Mouse (Mus musculus) MEL (cell line): Measurements from ENCODE around the gene Rtn4rl1. TPM values are rescaled to one million over a fixed set of nuclear protein-coding genes. Genes with fewer than 3 reads are reported as not detected.

ENCODE experiments used
- DNase-seq: peaks from one replicate; pipeline ENCODE4 v3.0.0; 2011; ENCODE audit warnings: low read depth, low spot score
- H3K27ac ChIP-seq: 2 replicates; pipeline ENCODE4 v1.5.1; 2012; ENCODE audit warnings: low read depth, mild to moderate bottlenecking, control low read depth, low read length, moderate library complexity; ENCODE audit not compliant: control insufficient read depth
- H3K27me3 ChIP-seq, 2 experiments: fragments of 150-350 bp in 1 of 2; sonication (generic) in 1 of 2; 2 replicates each; pipeline ENCODE4 v1.6.1; 2012; ENCODE audit warnings: low read length in 2 of 2, mild to moderate bottlenecking in 2 of 2, improper control_type of control experiment in 1 of 2, moderate library complexity in 1 of 2; ENCODE audit not compliant: insufficient read depth in 2 of 2, control insufficient read depth in 1 of 2
- H3K36me3 ChIP-seq, 2 experiments: 2 replicates each; pipeline ENCODE4 v1.6.1; 2012 to 2014; ENCODE audit warnings: low read length in 2 of 2, improper control_type of control experiment in 1 of 2, inconsistent platforms in 1 of 2, mild to moderate bottlenecking in 1 of 2; ENCODE audit not compliant: insufficient read depth in 2 of 2, control insufficient read depth in 1 of 2
- H3K4me1 ChIP-seq, 2 experiments: fragments of 150-350 bp in 1 of 2; sonication (generic) in 1 of 2; 2 replicates each; pipeline ENCODE4 v1.6.1; 2012; ENCODE audit warnings: low read length in 2 of 2, improper control_type of control experiment in 1 of 2, mild to moderate bottlenecking in 1 of 2; ENCODE audit not compliant: insufficient read depth in 2 of 2, control insufficient read depth in 1 of 2
- H3K4me3 ChIP-seq, 2 experiments: fragments of 150-350 bp in 1 of 2; sonication (generic) in 1 of 2; 2 replicates each; pipeline ENCODE4 v1.5.1; 2012; ENCODE audit warnings: low read depth in 2 of 2, low read length in 2 of 2, mild to moderate bottlenecking in 2 of 2, moderate library complexity in 2 of 2, control low read depth in 1 of 2, improper control_type of control experiment in 1 of 2; ENCODE audit not compliant: control insufficient read depth in 1 of 2, insufficient read depth in 1 of 2
- H3K79me2 ChIP-seq: 2 replicates; pipeline ENCODE4 v1.6.1; 2012; ENCODE audit warnings: mild to moderate bottlenecking, low read length, moderate library complexity; ENCODE audit not compliant: control insufficient read depth, poor library complexity, insufficient read depth
- H3K9ac ChIP-seq: 2 replicates; pipeline ENCODE4 v1.6.1; 2012; ENCODE audit warnings: low read depth, mild to moderate bottlenecking, control low read depth, low read length, moderate library complexity; ENCODE audit not compliant: control insufficient read depth, poor library complexity, severe bottlenecking
- H3K9me3 ChIP-seq: fragments of 150-350 bp; sonication (generic); replicated peaks from 2 replicates; pipeline ENCODE4 v1.6.1; 2012; ENCODE audit warnings: mild to moderate bottlenecking, low read length, improper control_type of control experiment, moderate library complexity; ENCODE audit not compliant: insufficient read depth
- BHLHE40 ChIP-seq: IDR thresholded peaks from 2 replicates; pipeline ENCODE4 v1.6.1; 2012; ENCODE audit warnings: low read depth, mild to moderate bottlenecking, inconsistent platforms, low read length, improper control_type of control experiment, borderline replicate concordance
- CHD1 ChIP-seq: IDR thresholded peaks from 2 replicates; pipeline ENCODE4 v1.6.1; 2012; ENCODE audit warnings: low read depth, mild to moderate bottlenecking, inconsistent platforms, low read length, improper control_type of control experiment
- E2F4 ChIP-seq: IDR thresholded peaks from 2 replicates; pipeline ENCODE4 v1.6.1; 2011; ENCODE audit warnings: low read depth, low read length, improper control_type of control experiment, borderline replicate concordance
- ELF1 ChIP-seq: IDR thresholded peaks from 2 replicates; pipeline ENCODE4 v1.6.1; 2014; ENCODE audit warnings: low read depth, mild to moderate bottlenecking, inconsistent platforms, low read length, improper control_type of control experiment, moderate library complexity
- EP300 ChIP-seq, 2 experiments: IDR thresholded peaks; 2 replicates each; pipeline ENCODE4 v1.6.1; 2011; ENCODE audit warnings: improper control_type of control experiment in 2 of 2, low read length in 2 of 2, low read depth in 1 of 2, mild to moderate bottlenecking in 1 of 2
- GABPA ChIP-seq: IDR thresholded peaks from 2 replicates; pipeline ENCODE4 v1.6.1; 2012; ENCODE audit warnings: low read depth, mild to moderate bottlenecking, inconsistent platforms, low read length, improper control_type of control experiment, moderate library complexity
- GATA1 ChIP-seq: IDR thresholded peaks from 2 replicates; pipeline ENCODE4 v1.6.1; 2011; ENCODE audit warnings: low read depth, low read length, improper control_type of control experiment
- HCFC1 ChIP-seq: IDR thresholded peaks from 2 replicates; pipeline ENCODE4 v1.6.1; 2012; ENCODE audit warnings: low read depth, mild to moderate bottlenecking, inconsistent platforms, low read length, improper control_type of control experiment, moderate library complexity
- JUND ChIP-seq: IDR thresholded peaks from 2 replicates; pipeline ENCODE4 v1.6.1; 2011; ENCODE audit warnings: low read depth, mild to moderate bottlenecking, improper control_type of control experiment, low read length
- KAT2A ChIP-seq: conservative IDR thresholded peaks from 2 replicates; pipeline ENCODE4 v1.6.1; 2012; ENCODE audit warnings: low read depth, low read length, improper control_type of control experiment, inconsistent platforms
- MAFK ChIP-seq: IDR thresholded peaks from 2 replicates; pipeline ENCODE4 v1.6.1; 2011; ENCODE audit warnings: low read depth, mild to moderate bottlenecking, low read length, improper control_type of control experiment, borderline replicate concordance
- MAX ChIP-seq: IDR thresholded peaks from 2 replicates; pipeline ENCODE4 v1.6.1; 2011; ENCODE audit warnings: low read length, improper control_type of control experiment
- MAZ ChIP-seq: IDR thresholded peaks from 2 replicates; pipeline ENCODE4 v1.6.1; 2012; ENCODE audit warnings: low read depth, mild to moderate bottlenecking, inconsistent platforms, low read length, improper control_type of control experiment
- MEF2A ChIP-seq: IDR thresholded peaks from 2 replicates; pipeline ENCODE4 v1.6.1; 2014; ENCODE audit warnings: low read depth, mild to moderate bottlenecking, inconsistent platforms, low read length, improper control_type of control experiment; ENCODE audit not compliant: poor library complexity, insufficient replicate concordance, severe bottlenecking; ENCODE audit errors: extremely low read depth
- MXI1 ChIP-seq: IDR thresholded peaks from 2 replicates; pipeline ENCODE4 v1.6.1; 2011; ENCODE audit warnings: mild to moderate bottlenecking, low read depth, low read length, improper control_type of control experiment
- NRF1 ChIP-seq: IDR thresholded peaks from 2 replicates; pipeline ENCODE4 v1.6.1; 2014; ENCODE audit warnings: low read depth, mild to moderate bottlenecking, inconsistent platforms, low read length, improper control_type of control experiment, moderate library complexity; ENCODE audit not compliant: poor library complexity, insufficient read depth, severe bottlenecking
- POLR2A ChIP-seq, 2 experiments: IDR thresholded peaks; 2 replicates each; pipeline ENCODE4 v1.6.1; 2011 to 2012; ENCODE audit warnings: low read length in 2 of 2, mild to moderate bottlenecking in 2 of 2, control low read depth in 1 of 2, improper control_type of control experiment in 1 of 2, low read depth in 1 of 2, moderate library complexity in 1 of 2; ENCODE audit not compliant: control insufficient read depth in 1 of 2, insufficient read depth in 1 of 2, poor library complexity in 1 of 2
- POLR2AphosphoS2 ChIP-seq: IDR thresholded peaks from 2 replicates; pipeline ENCODE4 v1.6.1; 2011; ENCODE audit warnings: low read length, improper control_type of control experiment
- POLR2AphosphoS5 ChIP-seq: IDR thresholded peaks from 2 replicates; pipeline ENCODE4 v1.6.1; 2012; ENCODE audit warnings: low read depth, borderline replicate concordance, mild to moderate bottlenecking, inconsistent platforms, low read length, moderate library complexity, mixed read lengths
- RAD21 ChIP-seq: IDR thresholded peaks from 2 replicates; pipeline ENCODE4 v1.6.1; 2011; ENCODE audit warnings: mild to moderate bottlenecking, low read depth, low read length, improper control_type of control experiment
- SIN3A ChIP-seq: IDR thresholded peaks from 2 replicates; pipeline ENCODE4 v1.6.1; 2012; ENCODE audit warnings: low read length, improper control_type of control experiment, inconsistent platforms
- SMC3 ChIP-seq: IDR thresholded peaks from 2 replicates; pipeline ENCODE4 v1.6.1; 2011; ENCODE audit warnings: low read depth, low read length, improper control_type of control experiment
- TCF12 ChIP-seq: IDR thresholded peaks from 2 replicates; pipeline ENCODE4 v1.6.1; 2014; ENCODE audit warnings: low read depth, mild to moderate bottlenecking, inconsistent platforms, low read length, improper control_type of control experiment, moderate library complexity
- USF2 ChIP-seq, 2 experiments: IDR thresholded peaks; 2 replicates each; pipeline ENCODE4 v1.6.1; 2011 to 2012; ENCODE audit warnings: improper control_type of control experiment in 2 of 2, low read length in 2 of 2, borderline replicate concordance in 1 of 2, inconsistent platforms in 1 of 2, low read depth in 1 of 2, mild to moderate bottlenecking in 1 of 2; ENCODE audit not compliant: insufficient read depth in 1 of 2
- ZC3H11A ChIP-seq: IDR thresholded peaks from 2 replicates; pipeline ENCODE4 v1.6.1; 2012; ENCODE audit warnings: low read depth, mild to moderate bottlenecking, inconsistent platforms, low read length, improper control_type of control experiment
- ZKSCAN1 ChIP-seq: IDR thresholded peaks from 2 replicates; pipeline ENCODE4 v1.6.1; 2012; ENCODE audit warnings: low read depth, mild to moderate bottlenecking, inconsistent platforms, low read length, improper control_type of control experiment, moderate library complexity
- ZMIZ1 ChIP-seq: IDR thresholded peaks from 2 replicates; pipeline ENCODE4 v1.6.1; 2012; ENCODE audit warnings: low read depth, mild to moderate bottlenecking, inconsistent platforms, low read length, improper control_type of control experiment, moderate library complexity
- ZNF384 ChIP-seq: IDR thresholded peaks from 2 replicates; pipeline ENCODE4 v1.6.1; 2012; ENCODE audit warnings: low read depth, mild to moderate bottlenecking, inconsistent platforms, low read length, improper control_type of control experiment
- polyA plus RNA-seq, 2 experiments: library from polyadenylated mRNA; stranded (reverse) in 1 of 2; unstranded in 1 of 2; fragments of >175 nt in 1 of 2; fragments of >200 nt in 1 of 2; gene quantifications; 2 replicates each; pipeline versions ENCODE4 v1.2.1 to v1.2.4; 2012; ENCODE audit warnings: low replicate concordance in 2 of 2, low read depth in 1 of 2; ENCODE audit not compliant: insufficient read length in 2 of 2, insufficient read depth in 1 of 2, missing spikeins in 1 of 2
- total RNA-seq: library from RNA; depleted of rRNA; stranded (reverse); fragments of 300-350 nt; gene quantifications from 2 replicates; pipeline ENCODE4 v1.2.3, GENCODE M21; 2012

Rtn4rl1 gene
- total and polyA plus RNA-seq, 3 experiments, result 0.35 to 2.6 TPM; not detected in 1

DNA sequence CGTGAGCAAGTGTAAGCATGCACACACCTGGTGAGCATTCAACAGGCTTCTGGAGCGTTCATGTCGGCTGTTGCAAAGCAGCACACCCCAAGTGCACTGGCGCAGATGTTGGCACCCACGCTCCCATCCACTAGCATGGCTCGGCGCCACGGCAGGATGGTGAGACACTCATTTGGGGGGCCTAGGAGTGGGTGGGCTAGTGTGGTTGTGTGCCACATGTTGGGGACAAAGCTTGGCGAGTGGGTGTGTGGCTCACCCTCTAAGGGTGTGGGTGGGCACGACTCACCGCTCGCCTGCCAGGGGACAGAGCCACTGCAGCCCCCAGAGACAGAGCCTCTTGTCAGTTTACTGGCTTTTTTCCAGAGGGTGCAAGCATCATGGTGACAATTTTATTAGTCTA, 7.4 kb downstream of the Rtn4rl1 start:
- peaks cover 2 to 5% of the 10 kb centered on the region in 2 experiments; a peak in 3 of 4 replicates for H3K4me1 ChIP-seq
- no peaks in the 10 kb centered on the region for H3K36me3 ChIP-seq
- no peaks in the 10 kb centered on the region for H3K79me2 ChIP-seq
- H3K9ac ChIP-seq, result no peak overlapping the region
- no peaks in the 10 kb centered on the region for H3K27me3 ChIP-seq
- DNase-seq, result no peak
- TF ChIP-seq NRF1 (no peak), MAZ (no peak), RAD21 (no peak), ZC3H11A (no peak), JUND (no peak), ZKSCAN1 (no peak), ELF1 (no peak), POLR2A (IDR thresholded peaks at IDR 0.05; ENCODE audit: control insufficient read depth in 1 of 2, insufficient read depth in 1 of 2, low read depth in 1 of 2, low read length in 2 of 2, poor library complexity in 1 of 2) (no peak), POLR2AphosphoS2 (no peak), ZMIZ1 (no peak), MEF2A (no peak), MAFK (no peak), EP300 (IDR thresholded peaks at IDR 0.05; ENCODE audit: low read depth in 1 of 2, low read length in 2 of 2) (no peak), E2F4 (no peak), USF2 (IDR thresholded peaks at IDR 0.05; ENCODE audit: borderline replicate concordance in 1 of 2, insufficient read depth in 1 of 2, low read depth in 1 of 2, low read length in 2 of 2) (no peak), KAT2A (no peak), GABPA (no peak), BHLHE40 (no peak), ZNF384 (no peak), TCF12 (no peak)
- no peak overlapping the region for H3K27ac ChIP-seq
- no peak overlapping the region for H3K4me3 ChIP-seq
- no peaks in the 10 kb centered on the region for H3K9me3 ChIP-seq

DNA sequence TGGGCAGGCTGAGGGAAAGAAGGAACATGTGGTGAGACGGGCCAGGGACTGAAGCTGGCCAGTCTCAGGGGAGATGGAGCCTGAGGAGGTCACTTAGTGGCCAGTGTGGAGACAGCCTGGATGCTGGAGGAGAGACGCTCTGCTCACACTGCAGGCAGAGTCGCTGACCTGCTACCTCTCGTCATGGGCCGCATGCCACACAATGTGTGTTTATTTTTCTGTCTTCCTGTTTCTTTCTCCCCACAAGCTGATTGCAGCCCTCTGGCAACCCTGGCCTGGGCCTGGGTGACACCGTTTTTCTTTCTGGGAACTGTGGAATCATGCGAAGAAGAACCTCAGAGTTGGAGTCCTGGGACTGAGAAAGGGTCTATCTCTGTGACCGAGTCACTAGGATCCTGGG, 8.1 kb downstream of the Rtn4rl1 start:
- no peaks in the 10 kb centered on the region for H3K9me3 ChIP-seq
- no peak overlapping the region for H3K27ac ChIP-seq
- peaks cover 2 to 5% of the 10 kb centered on the region in 2 experiments; a peak in 2 of 4 replicates for H3K4me1 ChIP-seq
- no peaks in the 10 kb centered on the region for H3K27me3 ChIP-seq
- H3K9ac ChIP-seq, result no peak overlapping the region
- no peak overlapping the region for H3K4me3 ChIP-seq
- TF ChIP-seq SMC3, result no peak
- TF ChIP-seq HCFC1, result no peak
- TF ChIP-seq CHD1, result no peak
- no peak for TF ChIP-seq USF2 (IDR thresholded peaks at IDR 0.05; ENCODE audit: borderline replicate concordance in 1 of 2, insufficient read depth in 1 of 2, low read depth in 1 of 2, low read length in 2 of 2)
- no peak for TF ChIP-seq POLR2AphosphoS5
- TF ChIP-seq SIN3A, result no peak
- no peak for TF ChIP-seq GABPA
- no peak for TF ChIP-seq POLR2AphosphoS2
- TF ChIP-seq POLR2A (IDR thresholded peaks at IDR 0.05; ENCODE audit: control insufficient read depth in 1 of 2, insufficient read depth in 1 of 2, low read depth in 1 of 2, low read length in 2 of 2, poor library complexity in 1 of 2), result no peak
- TF ChIP-seq MAX, result no peak
- no peak for TF ChIP-seq MXI1
- no peak for TF ChIP-seq GATA1
- TF ChIP-seq, all 39 proteins: peak for 0
- no peaks in the 10 kb centered on the region for H3K79me2 ChIP-seq
- no peaks in the 10 kb centered on the region for H3K36me3 ChIP-seq
- no peak for DNase-seq
